Mouse (Mus musculus) T-cell, adult 2 months (primary cell): ENCODE results near the gene Mllt3.

Experiments
- DNase-seq: peaks from one replicate; pipeline ENCODE4 v3.0.0; 2022; ENCODE audit warnings: low spot score

Mllt3 gene

DNA sequence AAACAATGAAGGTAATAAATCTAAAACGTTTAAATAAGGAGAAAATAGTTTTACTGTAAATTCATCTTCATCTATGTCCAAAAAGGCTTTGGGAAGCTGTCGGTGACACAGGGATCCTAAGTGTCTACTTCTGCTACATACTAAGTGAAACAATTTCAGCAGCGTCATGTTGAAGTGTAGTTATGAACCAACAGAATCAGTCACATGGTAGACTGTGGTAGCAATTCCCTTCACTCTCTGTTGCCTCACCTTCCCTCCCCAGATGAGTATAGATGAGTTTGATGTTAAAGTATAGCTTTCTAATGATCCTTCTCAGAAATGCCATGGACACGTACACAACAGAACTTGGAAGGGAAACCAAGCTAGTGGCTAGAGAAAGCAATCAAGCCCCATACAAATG lies 79.9 kb downstream of the Mllt3 start:
- DNase-seq, result no peak

DNA sequence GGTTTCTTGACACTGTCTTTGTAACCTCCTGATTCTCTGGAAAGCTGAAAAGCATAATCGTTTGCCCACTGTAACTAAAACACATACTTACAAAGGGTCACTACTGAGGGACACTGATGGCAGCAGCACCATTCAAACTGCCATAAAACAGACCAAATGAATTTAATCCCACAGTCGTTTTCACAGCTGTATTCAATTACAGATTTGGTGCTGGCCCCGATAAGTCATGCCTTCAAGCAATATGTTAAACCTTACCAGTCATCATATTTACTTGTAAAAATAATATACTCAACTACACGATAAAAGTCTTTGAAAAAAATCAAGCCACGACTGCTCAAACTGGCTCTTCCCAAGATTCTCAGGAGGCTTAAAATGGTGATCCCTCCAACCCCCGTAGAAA lies 83.7 kb downstream of the Mllt3 start:
- DNase-seq, result no peak

- no peak for DNase-seq
Observed at GRCm38 (mm10) chr4:87944320-87944719, 88.8 kb downstream of the Mllt3 start.

DNA sequence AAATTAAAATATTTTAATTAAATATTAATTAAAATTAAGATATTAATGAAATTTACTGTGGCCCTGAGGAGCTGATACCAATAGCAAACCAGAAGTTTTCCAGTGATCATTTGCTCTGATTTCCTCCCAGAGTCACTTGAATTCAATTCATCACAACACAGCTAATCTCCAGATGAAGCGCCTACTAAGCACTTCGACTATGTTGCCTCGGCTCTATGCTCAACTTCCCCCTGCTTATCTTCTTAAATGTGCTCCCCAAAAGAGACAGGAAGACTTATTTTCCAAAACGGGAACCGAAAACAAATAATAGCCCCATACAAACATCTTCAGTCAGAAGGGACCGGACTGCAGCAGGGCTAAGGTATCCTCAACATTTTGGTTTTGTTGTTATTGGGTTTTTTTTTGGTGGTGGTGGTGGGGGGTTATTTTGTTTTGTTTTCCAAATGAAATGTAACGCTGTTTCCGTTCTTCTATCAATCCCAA lies 90.2 kb downstream of the Mllt3 start:
- DNase-seq, result no peak

DNA sequence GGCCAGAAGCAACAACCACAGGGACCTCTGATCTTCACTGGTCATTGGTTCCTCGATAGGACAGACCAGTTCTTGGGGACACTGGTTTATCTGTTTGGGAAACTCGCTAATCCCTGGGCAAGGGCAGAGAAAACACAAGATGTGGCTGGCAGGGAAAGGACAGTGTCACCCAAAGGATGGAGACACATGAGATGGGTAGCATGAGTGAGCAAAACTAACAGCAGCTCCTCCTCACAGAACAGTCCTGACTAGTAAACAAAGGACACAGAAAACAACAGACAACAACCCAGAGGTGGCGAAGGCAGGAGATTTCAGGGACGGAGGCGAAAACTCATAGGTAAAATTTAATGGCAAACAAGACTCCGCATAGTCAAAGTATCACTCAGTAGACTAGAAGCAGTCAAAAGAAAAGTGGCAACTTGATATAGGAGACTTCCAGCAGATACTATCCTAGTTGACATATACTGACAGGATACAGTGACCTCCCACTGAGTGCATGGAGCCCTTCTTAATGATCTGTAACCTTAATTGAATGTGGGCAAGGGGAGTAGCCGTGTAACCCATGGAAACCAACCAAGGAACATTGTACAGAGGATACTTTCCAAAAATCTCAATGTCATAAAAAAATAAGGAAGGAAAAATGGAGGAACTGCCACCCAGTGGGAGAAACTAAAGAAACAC lies 93.5 kb downstream of the Mllt3 start:
- no peak for DNase-seq

DNA sequence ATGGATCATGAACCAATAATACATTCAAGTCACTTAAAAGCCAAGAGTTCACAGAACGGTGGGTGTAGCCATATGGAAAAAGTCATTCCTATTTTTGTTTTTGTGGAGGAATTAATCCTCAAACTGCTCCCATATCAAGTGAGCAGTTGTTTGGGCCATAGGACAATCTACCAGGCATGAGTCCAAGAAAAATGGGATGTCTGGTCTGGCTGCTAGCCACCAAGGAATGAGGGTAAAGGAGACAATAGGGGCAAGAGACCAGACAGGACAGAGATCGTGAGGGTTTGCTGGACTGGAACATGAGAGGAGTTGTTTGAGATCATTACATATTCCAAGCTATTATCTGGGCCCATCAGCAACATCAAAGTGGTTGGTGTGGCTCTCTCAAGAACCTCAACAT lies 96.8 kb downstream of the Mllt3 start:
- no peak for DNase-seq

DNA sequence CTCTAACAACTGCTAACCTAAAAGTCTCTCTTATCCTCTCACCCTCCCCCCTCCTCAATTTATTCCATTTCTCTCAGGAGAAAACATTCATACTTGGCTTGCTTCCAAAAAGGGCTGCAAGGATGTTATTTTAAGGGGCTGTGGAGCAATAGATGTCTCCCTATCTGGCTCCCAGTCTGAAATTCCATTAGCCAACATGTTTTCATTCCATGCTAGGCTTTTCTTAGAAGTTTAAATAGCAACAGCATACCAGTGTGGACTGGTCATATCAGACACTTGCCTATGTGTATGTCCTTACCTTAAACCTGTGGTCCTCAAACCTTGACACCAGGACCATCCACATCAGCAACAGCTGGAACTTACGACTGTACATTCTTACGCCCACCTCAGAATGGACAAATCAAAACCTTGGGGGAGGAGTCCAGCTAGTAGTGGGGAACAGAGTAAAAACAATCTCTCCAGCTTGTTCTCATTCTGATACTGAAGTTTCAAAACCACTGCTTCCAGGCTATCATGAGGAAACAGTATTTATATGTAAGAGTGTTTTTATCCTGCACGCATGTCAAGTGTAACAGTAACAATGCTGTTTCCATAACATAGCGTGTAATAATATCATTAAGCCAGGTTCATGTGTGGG lies 99.3 kb downstream of the Mllt3 start:
- no peak for DNase-seq

GRCm38 (mm10) chr4:87930356-87931245 lies 102.6 kb downstream of the Mllt3 start:
- DNase-seq, result no peak

DNA sequence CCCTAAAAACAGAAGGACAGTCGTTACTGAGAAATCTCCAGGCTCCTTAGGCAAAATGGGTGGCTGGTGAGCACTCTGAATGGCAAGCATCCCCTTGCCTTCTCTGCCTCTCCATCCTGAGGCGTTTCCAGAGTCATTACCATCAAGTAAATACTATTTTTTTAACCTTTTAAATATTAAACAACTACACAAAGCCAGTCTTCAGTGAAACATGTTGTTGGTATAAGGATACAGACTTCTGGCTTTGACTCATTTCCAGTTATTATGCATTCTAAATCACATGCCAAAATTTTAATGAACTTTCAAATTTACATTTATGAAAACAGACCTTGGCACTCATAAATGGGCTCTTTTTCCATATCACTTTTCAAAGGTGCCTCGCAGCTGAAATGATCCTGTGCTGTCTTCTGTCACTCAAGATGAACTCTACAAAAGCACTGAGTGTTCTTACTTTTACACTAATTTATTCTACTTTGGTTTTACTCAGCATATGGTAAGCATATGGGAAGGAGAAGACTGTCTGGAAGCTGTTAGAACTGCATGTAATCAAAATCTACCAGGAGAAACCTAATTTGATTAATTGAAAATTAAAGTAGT lies 104.5 kb downstream of the Mllt3 start:
- no peak for DNase-seq

- DNase-seq, result peak; percentile 6
Observed at GRCm38 (mm10) chr4:87927354-87927753, 105.8 kb downstream of the Mllt3 start.

DNA sequence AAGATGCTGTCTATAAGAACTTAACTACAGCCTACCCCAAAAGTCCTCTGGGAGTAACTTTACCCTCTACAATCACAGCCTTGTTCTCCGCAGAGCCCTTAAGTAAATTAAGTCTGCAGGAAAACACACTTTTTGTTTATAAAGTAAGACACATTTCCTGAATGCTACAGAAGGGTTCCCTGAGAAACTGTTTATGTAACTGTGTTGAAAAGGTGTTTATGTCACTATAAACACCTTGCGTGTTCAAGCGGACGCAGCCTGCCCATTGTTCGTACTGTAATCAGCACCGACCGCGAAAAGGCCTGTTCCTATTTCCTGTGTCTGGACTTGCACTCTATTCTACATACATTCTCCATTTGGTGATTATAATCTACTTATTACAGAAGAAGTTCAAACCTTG lies 112.5 kb downstream of the Mllt3 start:
- DNase-seq, result no peak

GRCm38 (mm10) chr4:87911172-87911994 lies 121.8 kb downstream of the Mllt3 start:
- no peak for DNase-seq

DNA sequence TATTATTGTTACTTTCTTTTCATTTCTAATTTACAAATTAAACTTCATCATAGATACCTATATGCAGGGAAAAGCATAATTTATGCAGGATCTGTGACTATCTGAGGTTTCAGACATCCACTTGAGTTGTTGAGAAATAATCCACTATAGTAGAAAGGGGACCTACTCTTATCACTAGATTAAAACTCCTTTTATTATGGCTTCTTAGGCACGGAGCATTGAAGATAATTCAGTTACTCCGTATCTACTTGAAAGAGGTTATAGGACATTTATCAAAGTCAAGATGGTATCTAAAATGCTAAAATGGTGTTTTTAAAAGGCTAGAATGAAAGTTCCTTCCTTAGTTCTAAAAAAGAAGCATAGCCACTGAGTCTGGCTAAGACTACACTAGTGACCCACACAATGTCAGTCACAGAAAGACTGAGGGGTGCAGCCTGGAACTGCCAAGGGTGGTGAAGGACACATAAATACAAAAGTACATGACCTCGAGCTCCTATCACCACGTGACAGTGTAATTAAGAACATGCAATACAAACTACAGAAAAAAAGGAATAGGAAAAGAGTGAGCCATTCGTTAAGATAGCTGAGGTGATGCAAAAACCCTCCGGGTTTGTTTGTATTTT lies 127.9 kb downstream of the Mllt3 start:
- DNase-seq, result no peak

- no peak for DNase-seq
Observed at GRCm38 (mm10) chr4:87904722-87905121, 128.4 kb downstream of the Mllt3 start.

DNA sequence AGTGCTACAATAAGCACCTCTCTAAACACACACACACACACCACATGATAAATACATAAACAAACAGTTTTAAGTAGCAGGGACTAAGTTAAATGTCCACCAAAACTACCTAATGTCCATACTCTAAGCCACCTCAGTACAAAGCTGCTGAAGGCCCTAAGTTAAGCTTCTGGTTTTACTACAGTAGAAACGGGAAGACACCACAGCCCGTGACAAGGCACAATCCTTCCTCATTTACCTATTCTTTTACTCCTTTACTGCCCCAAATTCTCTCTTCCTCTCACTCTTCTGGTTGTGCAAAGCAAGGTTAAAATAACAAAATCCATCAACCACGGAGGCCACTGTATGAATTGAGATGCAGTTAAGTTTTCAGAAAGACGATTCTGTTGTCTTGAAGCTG lies 130.6 kb downstream of the Mllt3 start:
- no peak for DNase-seq

DNA sequence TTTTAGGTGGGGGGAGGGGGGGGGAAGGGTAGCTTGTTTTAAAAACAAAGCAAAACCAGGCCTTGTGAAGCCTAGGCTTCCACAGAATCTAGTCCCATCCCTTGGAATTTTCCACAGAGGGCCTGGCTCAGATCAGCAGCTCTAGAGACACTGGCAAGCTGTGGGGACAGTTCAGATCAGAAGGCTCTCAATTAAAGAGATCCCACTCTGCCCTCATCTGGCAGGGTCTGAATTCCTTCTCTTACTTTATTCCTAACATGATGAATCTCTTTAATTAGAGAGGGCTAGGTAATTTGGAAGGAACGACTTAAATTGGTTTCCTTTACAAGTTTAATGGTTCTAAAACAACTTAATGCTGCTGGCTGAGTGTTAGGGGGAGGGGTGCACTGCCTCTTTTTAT lies 132.0 kb downstream of the Mllt3 start:
- no peak for DNase-seq

- DNase-seq, result no peak
Observed at GRCm38 (mm10) chr4:87893498-87893897, 139.7 kb downstream of the Mllt3 start.

GRCm38 (mm10) chr4:87893012-87893411 lies 140.2 kb downstream of the Mllt3 start:
- DNase-seq, result no peak

GRCm38 (mm10) chr4:87883225-87883875 lies 149.8 kb downstream of the Mllt3 start:
- DNase-seq, result no peak

DNA sequence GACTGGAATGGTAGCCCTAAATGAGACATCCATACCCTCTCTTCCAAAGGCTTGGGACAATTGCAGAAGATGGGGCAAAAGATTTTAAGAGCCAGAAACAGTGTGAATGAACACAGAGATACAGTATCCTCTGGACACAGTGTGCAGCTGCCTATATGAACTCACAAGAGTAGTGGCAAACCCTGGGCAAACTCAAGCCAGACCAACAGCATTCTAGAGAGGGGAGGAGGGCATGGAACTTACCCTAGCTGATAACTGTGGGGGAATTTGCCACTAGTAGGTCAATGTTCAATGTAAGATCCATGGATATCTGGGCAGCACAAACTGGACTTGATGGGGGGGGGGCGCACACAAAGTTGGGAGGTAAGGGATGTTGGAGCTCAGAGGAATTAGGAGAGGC lies 151.2 kb downstream of the Mllt3 start:
- DNase-seq, result no peak

GRCm38 (mm10) chr4:87881583-87881982 lies 151.6 kb downstream of the Mllt3 start:
- DNase-seq, result no peak
